Mouse (Mus musculus) limb, embryonic 14.5 days (tissue): ENCODE measurements around the gene Iqcf1. TPM values are rescaled to one million over a fixed set of nuclear protein-coding genes. Genes with fewer than 3 reads are reported as not detected.

Experiments
- ATAC-seq: fragments of 200-750 bp; cut with Nextera tagmentation; 2 replicates; pipeline ENCODE4 v1.8.0; 2017; ENCODE audit warnings: low read depth, moderate number of reproducible peaks, moderate TSS enrichment; ENCODE audit not compliant: low FRiP score
- DNase-seq: peaks from one replicate; pipeline ENCODE4 v3.0.0-alpha.2; 2015; ENCODE audit warnings: low spot score
- H3K27ac ChIP-seq: fragments of 300-500 bp; sonication (generic); replicated peaks from 2 replicates; pipeline ENCODE4 v1.5.1; 2014; ENCODE audit warnings: low read depth, mild to moderate bottlenecking, low read length, moderate library complexity, mixed read lengths
- H3K27me3 ChIP-seq: fragments of 300-500 bp; sonication (generic); 2 replicates; pipeline ENCODE4 v1.6.1; 2014; ENCODE audit warnings: low read length, mixed read lengths; ENCODE audit not compliant: control insufficient read depth, insufficient read depth
- H3K36me3 ChIP-seq: fragments of 300-500 bp; sonication (generic); 2 replicates; pipeline ENCODE4 v1.6.1; 2014; ENCODE audit warnings: mild to moderate bottlenecking, low read length, moderate library complexity, mixed read lengths; ENCODE audit not compliant: control insufficient read depth, insufficient read depth
- H3K4me1 ChIP-seq: fragments of 300-500 bp; sonication (generic); 2 replicates; pipeline ENCODE4 v1.6.1; 2014; ENCODE audit warnings: antibody characterized with exemption, low read length, mixed read lengths; ENCODE audit not compliant: control insufficient read depth, insufficient read depth
- H3K4me2 ChIP-seq: fragments of 300-500 bp; sonication (generic); replicated peaks from 2 replicates; pipeline ENCODE4 v1.6.1; 2014; ENCODE audit warnings: low read depth, mild to moderate bottlenecking, low read length, moderate library complexity; ENCODE audit not compliant: severe bottlenecking
- H3K4me3 ChIP-seq: fragments of 300-500 bp; sonication (generic); replicated peaks from 2 replicates; pipeline ENCODE4 v1.5.1; 2014; ENCODE audit warnings: low read length
- H3K9ac ChIP-seq: fragments of 300-500 bp; sonication (generic); 2 replicates; pipeline ENCODE4 v1.6.1; 2014; ENCODE audit warnings: mild to moderate bottlenecking, low read depth, low read length, moderate library complexity; ENCODE audit not compliant: severe bottlenecking
- H3K9me3 ChIP-seq: fragments of 300-500 bp; sonication (generic); 2 replicates; pipeline ENCODE4 v1.6.1; 2016; ENCODE audit warnings: low read length; ENCODE audit not compliant: control insufficient read depth
- POLR2A ChIP-seq: fragments of 200-500 bp; IDR thresholded peaks from 2 replicates; pipeline ENCODE4 v1.8.0; 2012; ENCODE audit warnings: inconsistent platforms, mild to moderate bottlenecking, moderate library complexity, borderline replicate concordance; ENCODE audit not compliant: insufficient read depth, insufficient read length; ENCODE audit errors: extremely low read depth
- WGBS: fragments of 180-500 bp; shearing (Covaris S2); extraction: QIAGEN DNeasy Blood & Tissue Kit; methylation state at CpG from one replicate; pipeline ENCODE4 v1.1.7; 2014; 5-methylcytosine and 5-hydroxymethylcytosine counted together
- polyA plus RNA-seq, 2 experiments: library from polyadenylated mRNA; depleted of rRNA in 1 of 2; stranded (reverse) in 1 of 2; unstranded in 1 of 2; fragments of >200 nt; fragmentation: Nextera tagmentation in 1 of 2; extraction: Ambion mirVana in 1 of 2; gene quantifications; 2 replicates each; pipeline versions ENCODE4 v1.2.1 to v1.2.3; 2012 to 2014

The Iqcf1 gene
- polyA plus RNA-seq, 2 experiments = not detected

DNA sequence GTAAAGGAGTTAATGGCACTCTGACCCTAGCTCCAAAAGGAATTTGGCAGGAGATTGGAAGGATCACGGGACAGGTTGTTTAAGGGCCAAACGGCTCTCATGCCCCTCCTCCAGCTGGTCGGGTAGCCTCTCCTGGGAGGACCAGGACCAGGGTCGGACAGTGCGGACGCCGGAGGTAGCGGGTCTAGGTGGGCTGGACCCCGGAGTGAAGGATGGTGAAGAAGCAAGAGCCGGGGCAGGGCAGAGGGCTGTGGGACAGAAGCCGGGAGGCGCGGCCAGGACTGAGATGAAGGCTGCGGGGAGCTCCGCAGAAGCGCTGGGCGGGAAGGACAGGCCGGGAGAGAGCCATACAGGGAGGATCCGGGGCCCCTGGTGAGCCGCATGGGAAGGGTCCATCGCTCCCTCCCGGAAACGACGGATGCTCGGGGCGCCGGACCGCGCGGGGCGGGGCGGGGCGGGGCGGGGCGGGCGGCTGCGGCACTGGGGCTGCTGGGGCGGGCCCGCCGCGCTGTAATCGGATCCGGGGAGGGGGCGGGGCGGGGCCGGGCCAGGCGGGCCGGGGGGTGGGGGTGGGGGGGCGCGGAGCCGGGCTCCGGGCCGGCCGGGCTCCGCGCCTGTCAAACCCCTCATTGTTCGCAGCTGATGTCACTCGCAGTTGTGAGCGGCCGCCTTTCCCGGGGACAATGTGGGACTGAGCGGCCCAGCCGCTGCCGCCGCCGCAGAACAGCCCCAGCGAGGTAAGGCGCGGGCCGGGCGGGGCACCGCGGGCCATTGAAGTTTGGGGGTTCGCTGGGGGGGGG is 46.3 kb upstream of the Iqcf1 start, which contains the start of gene Pcbp4:
TSS of gene Pcbp4 (plus strand) at position 21 of the 800 bp plus-strand sequence.
- DNase-seq = peak; percentile 68

DNA sequence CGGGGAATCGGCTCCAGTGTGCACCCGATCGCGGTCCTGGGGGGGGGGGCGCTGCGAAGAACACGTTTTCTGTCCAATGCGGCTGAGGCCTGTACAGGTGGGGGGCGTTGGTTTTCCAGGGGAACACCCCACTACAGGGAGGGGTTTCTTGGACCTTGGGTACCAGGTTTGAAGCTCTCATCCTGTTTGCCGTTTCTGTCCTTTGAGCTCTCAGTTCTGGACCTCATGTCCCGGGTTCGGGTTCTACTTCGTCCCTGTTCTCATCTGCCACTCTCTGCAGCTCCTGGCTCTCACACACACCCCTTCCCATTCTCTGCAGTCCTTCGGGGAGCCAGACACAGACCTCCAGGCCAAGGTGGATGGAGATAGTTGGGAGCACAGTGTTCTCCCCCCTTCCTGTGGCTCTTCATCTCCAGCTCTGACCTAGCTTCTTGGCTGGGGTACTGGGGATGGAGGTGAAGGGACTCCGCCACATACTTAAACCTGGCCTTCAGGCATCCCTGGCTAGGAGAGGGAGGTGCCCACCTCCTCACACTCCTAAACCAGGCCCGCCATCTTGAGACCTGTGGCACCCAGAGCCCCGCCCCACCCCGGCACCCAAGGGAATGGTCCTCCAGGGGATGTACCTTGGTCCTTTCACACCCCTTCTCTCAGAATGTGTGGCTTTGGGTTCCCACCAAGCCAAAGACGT is 45.6 kb upstream of the Iqcf1 start:
- Histone ChIP-seq H3K27ac (peak overlapping the region; percentile 81), H3K36me3 (no peaks in the 10 kb centered on the region; the same call in 1 of the 2 replicates), H3K4me3 (peak overlapping the region; percentile 71), H3K27me3 (no peaks in the 10 kb centered on the region), H3K4me2 (peak overlapping the region; percentile 90), H3K9ac (peak overlapping the region; percentile 70), H3K9me3 (no peaks in the 10 kb centered on the region), H3K4me1 (peaks cover 59% of the 10 kb centered on the region)
- DNase-seq (no peak), ATAC-seq (peak; percentile 17)
- TF ChIP-seq POLR2A = no peak
- 2% methylated on average over 18 of the region's 20 CpGs for WGBS

More for the DNA sequence above, 46.3 kb upstream of the Iqcf1 start, which contains the start of gene Pcbp4:
- WGBS = 0% methylated on average over 26 of the region's 74 CpGs
- Histone ChIP-seq H3K4me1 (peaks cover 64% of the 10 kb centered on the region), H3K4me2 (peak within 1 kb of the TSS; percentile 90), H3K9ac (peak within 1 kb of the TSS; percentile 70), H3K36me3 (no peaks in the 10 kb centered on the region; the same call in 1 of the 2 replicates), H3K27ac (peak within 1 kb of the TSS; percentile 81), H3K27me3 (no peaks in the 10 kb centered on the region), H3K9me3 (no peaks in the 10 kb centered on the region), H3K4me3 (peak within 1 kb of the TSS; percentile 71)
- TF ChIP-seq POLR2A = no peak
- peak; percentile 80 for ATAC-seq

GRCm38 (mm10) chr9:106454888-106455681 is 44.7 kb upstream of the Iqcf1 start:
- Histone ChIP-seq H3K4me1 (peaks cover 55% of the 10 kb centered on the region), H3K27me3 (no peaks in the 10 kb centered on the region), H3K4me2 (peak overlapping the region; percentile 90), H3K4me3 (peak overlapping the region; percentile 71), H3K9me3 (no peaks in the 10 kb centered on the region), H3K9ac (peak overlapping the region; percentile 70), H3K27ac (peak overlapping the region; percentile 81), H3K36me3 (peaks cover 2% of the 10 kb centered on the region)
- ATAC-seq = peak; percentile 31; the same call in 1 of the 2 replicates
- WGBS = 3% methylated on average over 17 of the region's 17 CpGs
- no peak for TF ChIP-seq POLR2A
- DNase-seq = no peak

- 41% methylated on average over 14 of the region's 15 CpGs for WGBS
- Histone ChIP-seq H3K27me3 (no peaks in the 10 kb centered on the region), H3K4me1 (peaks cover 42% of the 10 kb centered on the region), H3K36me3 (peaks cover 15% of the 10 kb centered on the region), H3K9ac (peak overlapping the region; percentile 70), H3K4me3 (peak overlapping the region; percentile 71; the same call in 1 of the 2 replicates), H3K27ac (peak overlapping the region; percentile 52; the same call in 1 of the 2 replicates), H3K4me2 (peak overlapping the region; percentile 90), H3K9me3 (no peaks in the 10 kb centered on the region)
- ATAC-seq (peak; percentile 42), DNase-seq (peak; percentile 56)
- no peak for TF ChIP-seq POLR2A
These were observed 43.2 kb upstream of the Iqcf1 start for GRCm38 (mm10) chr9:106456325-106457162.
